Mouse (Mus musculus) splenic B cell, adult 2 months (primary cell): ENCODE data around the gene Cyp2d11.
"Not testable (repeated sequence)": the region's sequence is repeated elsewhere in the genome, so short reads cannot be mapped to it uniquely, and the experiment has no call there.

Source experiments
- DNase-seq: peaks from one replicate; pipeline ENCODE4 v3.0.0-alpha.2; 2011; ENCODE audit warnings: low read depth, low spot score
- H3K27me3 ChIP-seq: 2 replicates; pipeline ENCODE4 v1.6.1; 2012; ENCODE audit warnings: mild to moderate bottlenecking, low read length, moderate library complexity, mixed read lengths; ENCODE audit not compliant: control insufficient read depth, poor library complexity, insufficient read depth, severe bottlenecking
- H3K36me3 ChIP-seq: 2 replicates; pipeline ENCODE4 v1.6.1; 2012; ENCODE audit warnings: mild to moderate bottlenecking, low read length, moderate library complexity, mixed read lengths; ENCODE audit not compliant: control insufficient read depth, poor library complexity, insufficient read depth, severe bottlenecking

Cyp2d11 gene

DNA sequence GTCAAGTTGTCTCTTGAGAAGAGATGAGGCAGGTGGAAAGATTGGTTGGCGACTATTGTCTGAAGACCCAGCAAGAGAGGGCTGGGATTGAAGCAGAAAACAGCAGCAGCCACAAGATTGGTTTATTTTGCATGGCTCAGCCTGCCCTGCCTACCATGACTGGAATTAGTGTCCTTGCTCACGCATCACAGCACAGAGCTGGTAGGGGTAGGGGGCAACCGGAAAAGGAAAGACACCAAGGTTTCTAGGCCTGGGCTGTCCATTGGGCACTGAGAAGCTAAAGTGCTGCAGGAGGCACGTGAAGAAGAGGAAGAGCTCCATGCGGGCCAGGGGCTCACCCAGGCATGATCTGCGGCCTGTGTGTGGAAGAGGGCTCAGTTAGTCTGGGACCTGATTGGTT is 8.9 kb upstream of the Cyp2d11 start:
- no peak for DNase-seq
- no peaks in the 10 kb centered on the region for H3K36me3 ChIP-seq
- no peaks in the 10 kb centered on the region for H3K27me3 ChIP-seq

DNA sequence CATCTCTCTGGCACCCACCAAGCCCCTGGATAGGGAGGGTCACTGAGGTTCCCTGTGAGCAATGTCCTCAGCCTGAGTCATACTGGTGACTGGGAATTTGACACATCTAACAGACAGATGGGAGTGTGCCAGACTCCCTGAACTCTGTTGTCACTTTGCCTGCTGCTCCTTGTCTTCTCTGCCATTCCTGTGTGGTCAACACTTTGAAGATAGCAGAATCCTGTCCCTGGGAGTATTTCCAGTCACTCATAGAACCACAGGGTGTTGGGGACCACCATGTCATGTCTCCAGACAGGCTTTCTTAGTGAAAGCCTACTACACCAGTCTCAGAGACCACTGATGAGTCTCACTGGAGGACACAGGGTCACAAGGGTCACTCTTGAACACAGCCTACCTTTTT is 8.3 kb upstream of the Cyp2d11 start:
- no peaks in the 10 kb centered on the region for H3K27me3 ChIP-seq
- H3K36me3 ChIP-seq: no peaks in the 10 kb centered on the region
- DNase-seq: no peak

GRCm38 (mm10) chr15:82401516-82401915 is 7.7 kb upstream of the Cyp2d11 start:
- no peak for DNase-seq
- Histone ChIP-seq H3K27me3 (no peaks in the 10 kb centered on the region), H3K36me3 (no peaks in the 10 kb centered on the region)

GRCm38 (mm10) chr15:82395955-82396354 is 2.1 kb upstream of the Cyp2d11 start:
- not testable (repeated sequence) for H3K27me3 ChIP-seq, DNase-seq, H3K36me3 ChIP-seq

DNA sequence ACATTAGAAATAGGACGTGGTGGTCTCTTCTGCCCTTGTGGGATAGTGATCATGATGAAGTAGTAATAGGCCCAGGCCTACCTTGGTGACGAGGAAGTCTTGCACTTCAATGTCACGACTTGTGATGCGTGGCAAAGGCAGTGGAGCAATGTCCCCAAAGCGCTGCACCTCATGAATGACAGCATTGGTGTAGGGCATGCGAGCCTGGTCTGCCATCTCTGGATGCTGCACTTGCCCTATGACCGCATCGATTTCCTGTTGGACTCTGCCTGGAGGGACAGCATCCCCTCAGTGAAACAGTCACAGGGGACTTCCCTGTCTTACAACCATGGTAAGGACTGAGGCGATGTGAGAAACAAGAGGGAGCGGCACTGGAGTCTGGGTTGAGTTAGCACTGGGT is 3.9 kb downstream of the Cyp2d11 start:
- H3K36me3 ChIP-seq, DNase-seq, H3K27me3 ChIP-seq: not testable (repeated sequence)

DNA sequence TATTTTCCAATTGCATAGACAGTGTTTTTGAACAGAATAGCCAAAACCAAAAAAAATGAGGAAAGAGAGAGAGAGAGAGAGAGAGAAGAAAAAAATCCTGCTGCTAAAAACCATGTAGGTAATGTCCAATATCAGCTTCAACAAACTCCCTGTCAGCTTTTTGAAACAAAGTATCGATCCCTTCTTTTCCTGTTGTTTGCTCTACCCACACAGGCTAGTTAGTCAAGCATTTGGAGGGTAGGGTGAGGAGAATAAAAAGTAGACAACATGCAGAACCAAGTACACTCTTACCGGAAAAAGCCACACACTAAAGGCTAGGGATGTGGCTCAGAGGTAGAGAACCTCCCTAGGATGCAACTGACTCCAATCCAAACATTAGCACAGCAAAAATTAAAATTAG is 8.1 kb downstream of the Cyp2d11 start:
- H3K27me3 ChIP-seq: no peaks in the 10 kb centered on the region
- no peak for DNase-seq
- no peaks in the 10 kb centered on the region for H3K36me3 ChIP-seq

DNA sequence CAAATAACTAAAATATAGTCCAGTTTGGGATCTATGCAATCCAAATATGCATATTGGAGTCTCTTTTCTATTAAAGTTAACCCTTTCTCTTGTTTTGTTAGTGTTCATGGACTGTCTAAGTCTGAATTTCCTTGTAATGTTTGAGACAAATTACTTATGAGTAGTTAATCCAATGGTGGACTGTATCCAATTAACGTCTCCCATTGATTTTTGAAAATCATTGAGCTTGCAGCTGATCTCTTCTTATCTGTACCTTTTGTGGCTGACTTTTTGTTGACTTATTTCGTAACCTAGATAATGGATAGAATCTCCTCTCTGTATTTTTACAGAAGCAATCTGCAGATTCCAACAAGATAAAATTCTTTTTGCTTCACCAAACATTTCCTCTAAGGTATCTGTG is 11.4 kb downstream of the Cyp2d11 start:
- H3K36me3 ChIP-seq: no peaks in the 10 kb centered on the region
- DNase-seq: no peak
- H3K27me3 ChIP-seq: no peaks in the 10 kb centered on the region; the same call in 1 of the 2 replicates

GRCm38 (mm10) chr15:82380714-82381062 is 13.1 kb downstream of the Cyp2d11 start:
- DNase-seq: no peak
- Histone ChIP-seq H3K27me3 (no peaks in the 10 kb centered on the region; the same call in 1 of the 2 replicates), H3K36me3 (no peaks in the 10 kb centered on the region)

GRCm38 (mm10) chr15:82379871-82380713 is 13.7 kb downstream of the Cyp2d11 start, which contains the start of gene Cyp2d22:
Gene Cyp2d22, minus strand, starts transcription at chr15:82380260.
- DNase-seq: peak; percentile 52
- no peaks in the 10 kb centered on the region for H3K36me3 ChIP-seq
- H3K27me3 ChIP-seq: no peaks in the 10 kb centered on the region; the same call in 1 of the 2 replicates

- no peaks in the 10 kb centered on the region for H3K36me3 ChIP-seq
Measured at GRCm38 (mm10) chr15:82379511-82379870, 14.3 kb downstream of the Cyp2d11 start.

GRCm38 (mm10) chr15:82378261-82379180 is 15.3 kb downstream of the Cyp2d11 start:
- H3K27me3 ChIP-seq: no peaks in the 10 kb centered on the region; the same call in 1 of the 2 replicates
- no peak for DNase-seq
- H3K36me3 ChIP-seq: no peaks in the 10 kb centered on the region

More at GRCm38 (mm10) chr15:82379511-82379870, 14.3 kb downstream of the Cyp2d11 start:
- no peak for DNase-seq
- H3K27me3 ChIP-seq: no peaks in the 10 kb centered on the region; the same call in 1 of the 2 replicates

- no peaks in the 10 kb centered on the region; the same call in 1 of the 2 replicates for H3K27me3 ChIP-seq
- H3K36me3 ChIP-seq: no peaks in the 10 kb centered on the region
- no peak for DNase-seq
Measured at GRCm38 (mm10) chr15:82377701-82378100, 16.1 kb downstream of the Cyp2d11 start.

GRCm38 (mm10) chr15:82376393-82377138 is 17.3 kb downstream of the Cyp2d11 start:
- H3K27me3 ChIP-seq: no peaks in the 10 kb centered on the region; the same call in 1 of the 2 replicates
- H3K36me3 ChIP-seq: no peaks in the 10 kb centered on the region
- no peak for DNase-seq

- DNase-seq: no peak
- Histone ChIP-seq H3K36me3 (no peaks in the 10 kb centered on the region), H3K27me3 (no peaks in the 10 kb centered on the region; the same call in 1 of the 2 replicates)
Measured at GRCm38 (mm10) chr15:82375855-82376254, 18.0 kb downstream of the Cyp2d11 start.
